Mouse (Mus musculus) intestine, postnatal 0 days (tissue): ENCODE data around the gene Ssna1. TPM values are rescaled to one million over a fixed set of nuclear protein-coding genes. Genes with fewer than 3 reads are reported as not detected.
"Not testable (repeated sequence)": the region's sequence is repeated elsewhere in the genome, so short reads cannot be mapped to it uniquely, and the experiment has no call there.

Experiments
- ATAC-seq: fragments of 200-750 bp; cut with Nextera tagmentation; 2 replicates; pipeline ENCODE4 v1.8.0; 2017; ENCODE audit warnings: mild to moderate bottlenecking, moderate TSS enrichment, moderate library complexity
- H3K27ac ChIP-seq: fragments of 300-500 bp; sonication (generic); 2 replicates; pipeline ENCODE4 v1.5.1; 2014; ENCODE audit warnings: mild to moderate bottlenecking, low read depth, low read length, moderate library complexity
- H3K27me3 ChIP-seq: fragments of 300-500 bp; sonication (generic); replicated peaks from 2 replicates; pipeline ENCODE4 v1.6.1; 2014; ENCODE audit warnings: low read length, mixed read lengths; ENCODE audit not compliant: control insufficient read depth, insufficient read depth
- H3K36me3 ChIP-seq: fragments of 300-500 bp; sonication (generic); 2 replicates; pipeline ENCODE4 v1.6.1; 2014; ENCODE audit warnings: mild to moderate bottlenecking, moderate library complexity; ENCODE audit not compliant: control insufficient read depth, insufficient read depth
- H3K4me1 ChIP-seq: fragments of 300-500 bp; sonication (generic); replicated peaks from 2 replicates; pipeline ENCODE4 v1.6.1; 2014; ENCODE audit warnings: antibody characterized with exemption, low read length, mixed read lengths; ENCODE audit not compliant: control insufficient read depth, insufficient read depth
- H3K4me2 ChIP-seq: fragments of 300-500 bp; sonication (generic); replicated peaks from 2 replicates; pipeline ENCODE4 v1.6.1; 2014; ENCODE audit warnings: low read depth, mild to moderate bottlenecking, moderate library complexity
- H3K4me3 ChIP-seq: fragments of 300-500 bp; sonication (generic); 2 replicates; pipeline ENCODE4 v1.5.1; 2014; ENCODE audit warnings: low read depth, low read length
- H3K9ac ChIP-seq: fragments of 300-500 bp; sonication (generic); 2 replicates; pipeline ENCODE4 v1.6.1; 2014; ENCODE audit warnings: mild to moderate bottlenecking, low read depth, low read length
- H3K9me3 ChIP-seq: fragments of 300-500 bp; sonication (generic); 2 replicates; pipeline ENCODE4 v1.6.1; 2016; ENCODE audit warnings: mixed run types; ENCODE audit not compliant: control insufficient read depth
- CTCF ChIP-seq: sonication (generic); IDR thresholded peaks from 2 replicates; pipeline ENCODE4 v1.5.1; 2016; ENCODE audit warnings: low read depth, mild to moderate bottlenecking, control low read depth, antibody characterized with exemption, moderate library complexity
- WGBS: fragments of 180-500 bp; shearing (Covaris S2); extraction: QIAGEN DNeasy Blood & Tissue Kit; methylation state at CpG from one replicate; pipeline ENCODE4 v1.1.7; 2014; 5-methylcytosine and 5-hydroxymethylcytosine counted together
- polyA plus RNA-seq: library from polyadenylated mRNA; unstranded; fragments of >200 nt; fragmentation: Nextera tagmentation; extraction: Ambion mirVana; gene quantifications from 2 replicates; pipeline ENCODE4 v1.2.1, GENCODE M21; 2015

Gene Ssna1
- polyA plus RNA-seq, 1 experiment from 2014 or later = 108 TPM

GRCm38 (mm10) chr2:25256443-25257109 is 15.7 kb downstream of the Ssna1 start:
- peak; percentile 69 for TF ChIP-seq CTCF
- WGBS = 49% methylated on average over 11 of the region's 12 CpGs
- ATAC-seq = not testable (repeated sequence)

GRCm38 (mm10) chr2:25255284-25255779 is 16.9 kb downstream of the Ssna1 start, which contains the start of gene Tmem203:
Tmem203 (plus strand) TSS chr2:25255439.
- peak within 1 kb of the TSS; percentile 82 for H3K27ac ChIP-seq
- TF ChIP-seq CTCF = no peak
- peak within 1 kb of the TSS; percentile 91 for H3K9ac ChIP-seq
- under 1% methylated on average over 39 of the region's 39 CpGs for WGBS
- H3K36me3 ChIP-seq = peaks cover 24% of the 10 kb centered on the region
- H3K4me3 ChIP-seq = peak within 1 kb of the TSS; percentile 99
- H3K27me3 ChIP-seq = no peaks in the 10 kb centered on the region
- H3K4me2 ChIP-seq = peak within 1 kb of the TSS; percentile 93
- no peaks in the 10 kb centered on the region for H3K9me3 ChIP-seq
- ATAC-seq = peak; percentile 82
- H3K4me1 ChIP-seq = no peaks in the 10 kb centered on the region

More at GRCm38 (mm10) chr2:25256443-25257109, 15.7 kb downstream of the Ssna1 start:
- H3K4me1 ChIP-seq, H3K27me3 ChIP-seq, H3K9me3 ChIP-seq: not testable (repeated sequence)
- H3K4me3 ChIP-seq = peak overlapping the region; percentile 99
- peak overlapping the region; percentile 93 for H3K4me2 ChIP-seq
- H3K27ac ChIP-seq = peak overlapping the region; percentile 82; the same call in 1 of the 2 replicates
- H3K36me3 ChIP-seq = peaks cover 13% of the 10 kb centered on the region; the same call in 1 of the 2 replicates
- H3K9ac ChIP-seq = peak overlapping the region; percentile 91

GRCm38 (mm10) chr2:25252331-25252730 is 19.9 kb downstream of the Ssna1 start:
- Histone ChIP-seq H3K4me3 (no peak overlapping the region), H3K4me2 (no peak overlapping the region), H3K9me3 (no peaks in the 10 kb centered on the region), H3K27ac (no peak overlapping the region), H3K36me3 (peaks cover 51% of the 10 kb centered on the region), H3K4me1 (no peaks in the 10 kb centered on the region), H3K27me3 (no peaks in the 10 kb centered on the region), H3K9ac (no peak overlapping the region)
- TF ChIP-seq CTCF = peak; percentile 77
- 72% methylated on average over 1 of the region's 1 CpGs for WGBS
- ATAC-seq = no peak; the same call in 1 of the 2 replicates

- Histone ChIP-seq H3K4me1 (peaks cover 4% of the 10 kb centered on the region; the same call in 1 of the 2 replicates), H3K27me3 (0 out of 2 replicates have a peak, but pooled peaks cover 3% of the 10 kb centered on the region), H3K27ac (peak within 1 kb of the TSS; percentile 74), H3K9ac (peak within 1 kb of the TSS; percentile 11; the same call in 1 of the 2 replicates), H3K9me3 (no peaks in the 10 kb centered on the region), H3K36me3 (peaks cover 39% of the 10 kb centered on the region), H3K4me3 (peak within 1 kb of the TSS; percentile 12), H3K4me2 (peak within 1 kb of the TSS; percentile 55)
- 46% methylated on average over 10 of the region's 10 CpGs for WGBS
- ATAC-seq = peak; percentile 62
- TF ChIP-seq CTCF = no peak
These were observed 25.8 kb downstream of the Ssna1 start, which contains the start of gene AL732309.1 for GRCm38 (mm10) chr2:25246183-25247072. AL732309.1 (minus strand) TSS chr2:25246863.

GRCm38 (mm10) chr2:25244144-25244543 is 28.1 kb downstream of the Ssna1 start:
- TF ChIP-seq CTCF = no peak
- H3K4me3 ChIP-seq = no peak overlapping the region
- no peak overlapping the region for H3K9ac ChIP-seq
- H3K36me3 ChIP-seq = peaks cover 19% of the 10 kb centered on the region; the same call in 1 of the 2 replicates
- no peak overlapping the region for H3K27ac ChIP-seq
- H3K4me1 ChIP-seq = peaks cover 9% of the 10 kb centered on the region; the same call in 1 of the 2 replicates
- 0 out of 2 replicates have a peak, but pooled peaks cover 3% of the 10 kb centered on the region for H3K27me3 ChIP-seq
- ATAC-seq = no peak
- H3K4me2 ChIP-seq = no peak overlapping the region
- 84% methylated on average over 4 of the region's 4 CpGs for WGBS
- H3K9me3 ChIP-seq = no peaks in the 10 kb centered on the region

GRCm38 (mm10) chr2:25243342-25243741 is 28.9 kb downstream of the Ssna1 start:
- Histone ChIP-seq H3K4me3 (no peak overlapping the region), H3K4me2 (peak overlapping the region; percentile 93), H3K27me3 (0 out of 2 replicates have a peak, but pooled peaks cover 3% of the 10 kb centered on the region), H3K27ac (0 out of 2 replicates have a peak overlapping the region, but pooled peaks have one; percentile 74), H3K9ac (no peak overlapping the region), H3K36me3 (peaks cover 12% of the 10 kb centered on the region; the same call in 1 of the 2 replicates), H3K4me1 (peaks cover 9% of the 10 kb centered on the region; the same call in 1 of the 2 replicates), H3K9me3 (no peaks in the 10 kb centered on the region)
- TF ChIP-seq CTCF = no peak
- 79% methylated on average over 8 of the region's 8 CpGs for WGBS
- ATAC-seq = no peak
